ENCODE assay signal across 9 mouse cellular contexts in the genomic region with DNA sequence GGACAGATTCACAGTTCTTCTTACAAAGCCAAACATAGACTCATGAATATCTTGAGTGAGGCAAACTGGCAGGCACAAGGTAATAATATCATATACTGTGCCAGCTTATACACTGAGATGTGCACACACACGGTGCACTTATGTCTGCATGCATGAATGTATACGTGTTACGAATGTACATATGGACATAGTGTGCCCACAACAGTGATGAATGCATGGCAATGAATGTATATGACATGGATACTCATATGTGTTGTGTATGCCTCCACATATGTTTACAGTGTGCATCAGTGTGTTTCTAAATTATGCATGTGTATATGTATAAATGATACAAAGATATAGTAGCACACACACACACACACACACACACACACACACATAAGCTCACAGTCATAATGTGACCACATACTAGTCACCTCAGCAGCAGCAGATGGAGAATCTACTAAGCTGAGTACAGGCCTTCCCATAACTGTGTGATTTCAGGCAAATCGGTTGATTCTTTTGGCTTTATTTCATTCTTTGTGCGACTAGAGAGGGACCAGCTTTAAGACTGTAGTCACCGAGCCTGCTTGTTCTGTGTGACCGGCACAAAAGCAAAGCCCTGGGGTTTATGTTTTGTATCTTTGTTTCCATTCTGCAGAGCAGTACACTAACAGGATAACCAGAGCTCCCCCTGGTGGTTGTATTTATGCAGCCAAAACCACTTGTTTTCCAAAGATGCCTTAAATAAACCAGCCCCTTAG.
A peak's percentile ranks its signal among the peaks of the same experiment; 100 is the strongest.
DNase-seq lines count a peak whose midpoint lies in the region; ATAC-seq and TF ChIP-seq lines count a peak whose summit lies in the region.
"Had no signal": no experiment of that assay in that cellular context is flagged by ENCODE, and none has a peak within 500 bp of the region (broad histone marks: within the 10 kb centered on the region; RNA-seq: fewer than 3 reads in every experiment).

No protein-coding gene starts in this region.

- no peaks in the 10 kb centered on the region for H3K27me3 ChIP-seq in E14TG2a.4 (ENCODE audit: insufficient read depth, low read length)
- no peaks in the 10 kb centered on the region; the same call in 1 of the 2 replicates for H3K27me3 ChIP-seq in forebrain, embryonic 11.5 days (ENCODE audit: control insufficient read depth, insufficient read depth, low read length)
- H3K27me3 ChIP-seq in heart, embryonic 13.5 days (replicated peaks): peaks cover 7% of the 10 kb centered on the region; the same call in 1 of the 2 replicates
- no peaks in the 10 kb centered on the region for H3K27me3 ChIP-seq in kidney, postnatal 0 days (ENCODE audit: insufficient read depth, low read length)
- no peaks in the 10 kb centered on the region for H3K27me3 ChIP-seq in neural tube, embryonic 11.5 days (ENCODE audit: control insufficient read depth, insufficient read depth, low read length)

- H3K27ac ChIP-seq in forebrain, embryonic 11.5 days (ENCODE audit: low read depth, low read length): no peak overlapping the region
- no peak overlapping the region for H3K27ac ChIP-seq in heart, embryonic 13.5 days (replicated peaks)
- no peak overlapping the region for H3K27ac ChIP-seq in kidney, postnatal 0 days
- H3K27ac ChIP-seq in neural tube, embryonic 11.5 days (ENCODE audit: low read depth, low read length): no peak overlapping the region

- H3K4me3 ChIP-seq in E14TG2a.4 (replicated peaks; ENCODE audit: low read length): no peak overlapping the region
- H3K4me3 ChIP-seq in forebrain, embryonic 11.5 days (ENCODE audit: low read depth, low read length): no peak overlapping the region
- H3K4me3 ChIP-seq in heart, embryonic 13.5 days: no peak overlapping the region
- H3K4me3 ChIP-seq in kidney, postnatal 0 days (replicated peaks; ENCODE audit: low read depth, low read length): no peak overlapping the region
- H3K4me3 ChIP-seq in neural tube, embryonic 11.5 days (ENCODE audit: low read depth, low read length): no peak overlapping the region
- H3K4me3 ChIP-seq: erythroblast, embryonic 14.5 days had no signal

- no peak overlapping the region; the same call in 1 of the 2 replicates for H3K9ac ChIP-seq in forebrain, embryonic 11.5 days (ENCODE audit: low read length)
- H3K9ac ChIP-seq in heart, embryonic 13.5 days: peak overlapping the region; percentile 21; the same call in 1 of the 2 replicates
- H3K9ac ChIP-seq in kidney, postnatal 0 days (ENCODE audit: low read depth, low read length): no peak overlapping the region
- H3K9ac ChIP-seq in neural tube, embryonic 11.5 days (ENCODE audit: low read length): no peak overlapping the region

- peaks cover 57% of the 10 kb centered on the region for H3K36me3 ChIP-seq in E14TG2a.4 (ENCODE audit: insufficient read depth, low read length)
- H3K36me3 ChIP-seq in forebrain, embryonic 11.5 days (ENCODE audit: control insufficient read depth, insufficient read depth, low read length): no peaks in the 10 kb centered on the region
- no peaks in the 10 kb centered on the region for H3K36me3 ChIP-seq in heart, embryonic 13.5 days
- H3K36me3 ChIP-seq in kidney, postnatal 0 days (ENCODE audit: insufficient read depth, low read length): no peaks in the 10 kb centered on the region
- H3K36me3 ChIP-seq in neural tube, embryonic 11.5 days (ENCODE audit: control insufficient read depth, insufficient read depth, low read length): no peaks in the 10 kb centered on the region

- 43% methylated on average over 7 of the region's 7 CpGs for WGBS in forebrain, embryonic 11.5 days
- 39% methylated on average over 7 of the region's 7 CpGs for WGBS in heart, embryonic 13.5 days
- 42% methylated on average over 7 of the region's 7 CpGs for WGBS in kidney, postnatal 0 days
- 48% methylated on average over 7 of the region's 7 CpGs for WGBS in neural tube, embryonic 11.5 days

- TF ChIP-seq CTCF in E14TG2a.4 (conservative IDR thresholded peaks at IDR 0.05; ENCODE audit: low read length): peak; percentile 96
- peak; percentile 88 for TF ChIP-seq CTCF in kidney, postnatal 0 days (IDR thresholded peaks at IDR 0.05; ENCODE audit: low read depth)

- ATAC-seq in forebrain, embryonic 11.5 days (replicated peaks; ENCODE audit: low FRiP score): peak; percentile 88
- no peak for ATAC-seq in heart, embryonic 13.5 days (ENCODE audit: extremely low read depth, insufficient number of reproducible peaks, low FRiP score, low TSS enrichment)
- peak; percentile 68 for ATAC-seq in kidney, postnatal 0 days (replicated peaks; ENCODE audit: low FRiP score, low read depth)
- ATAC-seq in neural tube, embryonic 11.5 days (ENCODE audit: insufficient read depth, low FRiP score, low TSS enrichment): peak; percentile 79

- no peak overlapping the region for H3K4me2 ChIP-seq in forebrain, embryonic 11.5 days (ENCODE audit: low read depth, low read length, severe bottlenecking)
- H3K4me2 ChIP-seq in heart, embryonic 13.5 days: no peak overlapping the region
- H3K4me2 ChIP-seq in kidney, postnatal 0 days (ENCODE audit: low read length): no peak overlapping the region
- no peak overlapping the region for H3K4me2 ChIP-seq in neural tube, embryonic 11.5 days (ENCODE audit: low read depth)

- DNase-seq in brain, adult 2 months (ENCODE audit: low read depth, low spot score): peak; percentile 87
- peak; percentile 79 for DNase-seq in forebrain, embryonic 11.5 days (ENCODE audit: low spot score)
- DNase-seq in kidney, postnatal 0 days (ENCODE audit: low spot score): peak; percentile 84
- peak; percentile 54 for DNase-seq in liver
- DNase-seq in neural tube, embryonic 11.5 days (ENCODE audit: low spot score): peak; percentile 69
- DNase-seq in thymus, postnatal 14 days: peak; percentile 36

- no peaks in the 10 kb centered on the region for H3K9me3 ChIP-seq in E14TG2a.4 (ENCODE audit: low read length)
- H3K9me3 ChIP-seq in forebrain, embryonic 11.5 days (ENCODE audit: control insufficient read depth, low read length): no peaks in the 10 kb centered on the region
- H3K9me3 ChIP-seq in heart, embryonic 13.5 days: no peaks in the 10 kb centered on the region
- no peaks in the 10 kb centered on the region for H3K9me3 ChIP-seq in kidney, postnatal 0 days (replicated peaks; ENCODE audit: low read length)
- no peaks in the 10 kb centered on the region for H3K9me3 ChIP-seq in neural tube, embryonic 11.5 days (ENCODE audit: control insufficient read depth, low read length)

- peaks cover 4% of the 10 kb centered on the region for H3K4me1 ChIP-seq in E14TG2a.4 (replicated peaks; ENCODE audit: low read depth, low read length)
- H3K4me1 ChIP-seq in forebrain, embryonic 11.5 days (replicated peaks; ENCODE audit: control insufficient read depth, insufficient read depth, low read length): no peaks in the 10 kb centered on the region
- peaks cover 23% of the 10 kb centered on the region for H3K4me1 ChIP-seq in heart, embryonic 13.5 days
- H3K4me1 ChIP-seq in kidney, postnatal 0 days (replicated peaks; ENCODE audit: insufficient read depth, low read length): no peaks in the 10 kb centered on the region
- H3K4me1 ChIP-seq in neural tube, embryonic 11.5 days (ENCODE audit: control insufficient read depth, insufficient read depth, low read length): no peaks in the 10 kb centered on the region

Comparison
In these comparisons a context has a peak if more than half of its experiments do, and no peak if none do; other contexts are left out.
1. DNase-seq: peak in every context shown above with its lines; median percentile 87 in brain, adult 2 months; 84 in kidney, postnatal 0 days; 79 in forebrain, embryonic 11.5 days; 69 in neural tube, embryonic 11.5 days; 54 in liver; 36 in thymus, postnatal 14 days.